Mouse (Mus musculus): ENCODE results near the gene H2al2c. TPM values are rescaled to one million over a fixed set of nuclear protein-coding genes. Genes with fewer than 3 reads are reported as not detected.

H2al2c gene
- polyA plus RNA-seq (2017; shearing (Covaris generic)) = not detected

GRCm38 (mm10) chrY:2598799-2599198 lies at the start of gene H2al2c:
Gene H2al2c, plus strand, starts transcription at chrY:2599099.

Other genes with a start within 250 kb of the H2al2c start
- gene Sry, start 64.6 kb downstream of the H2al2c start, polyA plus RNA-seq (2017; shearing (Covaris generic)) = not detected
- not detected for gene H2al2b, start 121.6 kb downstream of the H2al2c start, polyA plus RNA-seq (2017; shearing (Covaris generic))
- not detected for gene Gm4064, start 197.1 kb downstream of the H2al2c start, polyA plus RNA-seq (2017; shearing (Covaris generic))
- gene Rbmy, start 231.6 kb downstream of the H2al2c start, polyA plus RNA-seq (2017; shearing (Covaris generic)) = not detected
- gene Gm10256, start 231.6 kb downstream of the H2al2c start, polyA plus RNA-seq (2017; shearing (Covaris generic)) = not detected

All from activated CD4-positive, CD25-positive, alpha-beta regulatory T cell, adult 9 weeks (primary cell).